Mouse (Mus musculus) liver, embryonic 14.5 days (tissue): ENCODE measurements at regions not wholly inside any gene's neighbourhood (a gene's known extent, or its start where the extent isn't known, plus 50 kb on each side); places are given as distances from the start of the nearest gene placed in this dataset.

Experiments
- ATAC-seq: fragments of 200-750 bp; cut with Nextera tagmentation; 2 replicates; pipeline ENCODE4 v1.8.0; 2017; ENCODE audit warnings: moderate number of reproducible peaks, mild to moderate bottlenecking, moderate library complexity; ENCODE audit not compliant: insufficient read depth
- DNase-seq, 3 experiments: peaks; one replicate each; pipeline ENCODE4 v3.0.0-alpha.2; 2012 to 2013; ENCODE audit warnings: low read depth in 3 of 3, low spot score in 3 of 3
- H3K27ac ChIP-seq: fragments of 300-500 bp; sonication (generic); 2 replicates; pipeline ENCODE4 v1.5.1; 2014; ENCODE audit warnings: moderate library complexity, mild to moderate bottlenecking, control low read depth, inconsistent platforms
- H3K27me3 ChIP-seq: fragments of 300-500 bp; sonication (generic); 2 replicates; pipeline ENCODE4 v1.6.1; 2014; ENCODE audit warnings: mild to moderate bottlenecking, low read length, moderate library complexity; ENCODE audit not compliant: control insufficient read depth, insufficient read depth
- H3K36me3 ChIP-seq: fragments of 300-500 bp; sonication (generic); replicated peaks from 2 replicates; pipeline ENCODE4 v1.6.1; 2014; ENCODE audit warnings: low read depth; ENCODE audit not compliant: control insufficient read depth, insufficient read depth
- H3K4me1 ChIP-seq, 2 experiments: fragments of 200-500 bp in 1 of 2; fragments of 300-500 bp in 1 of 2; sonication (generic) in 1 of 2; replicated peaks; 2 replicates each; pipeline ENCODE4 v1.6.1; 2012 to 2014; ENCODE audit warnings: antibody characterized with exemption in 1 of 2, inconsistent platforms in 1 of 2, low read length in 1 of 2; ENCODE audit not compliant: control insufficient read depth in 2 of 2, insufficient read depth in 2 of 2
- H3K4me2 ChIP-seq: fragments of 300-500 bp; sonication (generic); 2 replicates; pipeline ENCODE4 v1.6.1; 2014; ENCODE audit warnings: low read depth, mild to moderate bottlenecking, control low read depth, moderate library complexity
- H3K4me3 ChIP-seq, 2 experiments: fragments of 200-500 bp in 1 of 2; fragments of 300-500 bp in 1 of 2; sonication (generic) in 1 of 2; 2 replicates each; pipeline ENCODE4 v1.5.1; 2012 to 2014; ENCODE audit warnings: low read depth in 2 of 2, low read length in 2 of 2, mild to moderate bottlenecking in 2 of 2, control low read depth in 1 of 2, inconsistent platforms in 1 of 2, moderate library complexity in 1 of 2; ENCODE audit not compliant: insufficient read depth in 1 of 2
- H3K9ac ChIP-seq: fragments of 300-500 bp; sonication (generic); replicated peaks from 2 replicates; pipeline ENCODE4 v1.6.1; 2014; ENCODE audit warnings: mild to moderate bottlenecking, control low read depth, moderate library complexity
- H3K9me3 ChIP-seq: fragments of 300-500 bp; sonication (generic); 2 replicates; pipeline ENCODE4 v1.6.1; 2016; ENCODE audit warnings: low read length, mixed read lengths; ENCODE audit not compliant: control insufficient read depth
- CTCF ChIP-seq: IDR thresholded peaks from 2 replicates; pipeline ENCODE4 v1.5.1; 2016; ENCODE audit warnings: antibody characterized with exemption, low read depth, control low read depth
- EP300 ChIP-seq: IDR thresholded peaks from 2 replicates; pipeline ENCODE4 v1.6.1; 2016; ENCODE audit warnings: antibody characterized with exemption, low read depth
- WGBS: fragments of 180-500 bp; shearing (Covaris S2); extraction: QIAGEN DNeasy Blood & Tissue Kit; methylation state at CpG from one replicate; pipeline ENCODE4 v1.1.7; 2014; ENCODE audit not compliant: insufficient replicate concordance; 5-methylcytosine and 5-hydroxymethylcytosine counted together

GRCm38 (mm10) chr10:53806697-53807096, 55.8 kb upstream of the Fam184a start:
- Histone ChIP-seq H3K4me2 (no peak overlapping the region), H3K9me3 (no peaks in the 10 kb centered on the region), H3K4me1 (no peaks in the 10 kb centered on the region), H3K36me3 (no peaks in the 10 kb centered on the region), H3K9ac (no peak overlapping the region), H3K27ac (no peak overlapping the region), H3K27me3 (no peaks in the 10 kb centered on the region), H3K4me3 (no peak overlapping the region)
- DNase-seq: no peak
- TF ChIP-seq CTCF: peak; percentile 20; the same call in 1 of the 2 replicates
- no peak for TF ChIP-seq EP300
- 42% methylated on average over 8 of the region's 8 CpGs for WGBS
- no peak for ATAC-seq

DNA sequence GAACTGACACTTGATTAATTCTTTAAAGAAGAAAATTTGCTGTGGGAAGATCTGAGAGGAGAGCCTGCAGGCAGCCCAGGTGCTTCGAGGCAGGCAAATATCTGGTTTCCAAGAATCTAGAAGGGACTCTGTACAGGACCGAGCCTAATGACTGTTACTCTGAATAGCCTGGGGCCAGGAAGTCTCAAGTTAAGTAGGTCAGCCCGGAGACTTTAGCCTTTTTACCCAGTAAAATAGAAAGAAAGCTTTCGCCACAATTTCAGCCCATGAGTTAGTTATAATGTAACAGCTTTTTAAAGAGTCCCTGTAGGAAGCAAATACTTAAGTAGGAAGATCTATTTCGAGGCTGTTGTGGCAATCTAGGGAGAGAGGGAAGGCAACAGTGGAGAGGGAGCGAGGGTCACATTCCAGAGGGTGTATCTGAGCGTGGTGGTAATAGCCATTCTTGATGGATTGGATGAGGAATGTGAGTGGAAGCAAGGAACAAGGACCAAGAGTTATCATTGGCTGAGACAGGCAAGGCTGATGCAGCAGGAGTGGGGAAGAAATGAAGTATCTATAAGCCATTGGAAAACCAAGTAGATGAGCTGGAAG, 50.2 kb upstream of the Fam184a start:
- Histone ChIP-seq H3K9ac (no peak overlapping the region), H3K4me1 (no peaks in the 10 kb centered on the region), H3K36me3 (no peaks in the 10 kb centered on the region), H3K4me3 (no peak overlapping the region), H3K27me3 (no peaks in the 10 kb centered on the region), H3K27ac (no peak overlapping the region), H3K4me2 (no peak overlapping the region), H3K9me3 (no peaks in the 10 kb centered on the region)
- DNase-seq (no peak), ATAC-seq (no peak)
- TF ChIP-seq CTCF: no peak
- WGBS: 44% methylated on average over 7 of the region's 7 CpGs
